Mouse (Mus musculus) liver, embryonic 14.5 days (tissue): Measurements from ENCODE around the gene Stambpl1.

Experiments used
- CTCF ChIP-seq: IDR thresholded peaks from 2 replicates; pipeline ENCODE4 v1.5.1; 2016; ENCODE audit warnings: antibody characterized with exemption, low read depth, control low read depth
- EP300 ChIP-seq: IDR thresholded peaks from 2 replicates; pipeline ENCODE4 v1.6.1; 2016; ENCODE audit warnings: antibody characterized with exemption, low read depth

GRCm38 (mm10) chr19:34287656-34288415 is 95.8 kb downstream of the Stambpl1 start:
- TF ChIP-seq CTCF (no peak), EP300 (no peak)
